Mouse (Mus musculus) testis, adult 2 months (tissue): ENCODE data around the gene Slc2a5.
A peak's percentile ranks its signal among the peaks of the same experiment; 100 is the strongest.

ENCODE experiments used
- CTCF ChIP-seq: fragments of 200-500 bp; IDR thresholded peaks from 2 replicates; pipeline ENCODE4 v1.5.1; 2012; ENCODE audit warnings: low read depth, mild to moderate bottlenecking, inconsistent platforms, low read length, moderate library complexity; ENCODE audit not compliant: control insufficient read depth, insufficient read depth, insufficient replicate concordance
- POLR2A ChIP-seq: fragments of 200-500 bp; IDR thresholded peaks from 2 replicates; pipeline ENCODE4 v1.6.1; 2012; ENCODE audit warnings: low read depth, mild to moderate bottlenecking, inconsistent platforms, low read length, moderate library complexity; ENCODE audit not compliant: control insufficient read depth

- TF ChIP-seq POLR2A, result no peak
- TF ChIP-seq CTCF, result peak; percentile 96
Measured at GRCm38 (mm10) chr4:150091887-150092582, 27.0 kb upstream of the Slc2a5 start.
